Mouse (Mus musculus) neutrophil, adult 5-6 weeks (primary cell): ENCODE measurements around the gene Atg9b. TPM values are rescaled to one million over a fixed set of nuclear protein-coding genes. Genes with fewer than 3 reads are reported as not detected.

ENCODE experiments used
- ATAC-seq: fragments of 151-379, 151-347 bp; 2 replicates; pipeline ENCODE4 v1.8.0; 2017; ENCODE audit warnings: mild to moderate bottlenecking, moderate TSS enrichment; ENCODE audit not compliant: insufficient number of reproducible peaks, poor library complexity, low FRiP score, severe bottlenecking; ENCODE audit errors: extremely low read depth
- total RNA-seq: library from RNA; stranded (forward); fragments of 200-1000 nt; gene quantifications from 2 replicates; pipeline ENCODE4 v1.2.3, GENCODE M21; 2017

Atg9b gene
- total RNA-seq, 1 experiment from 2014 or later = not detected

DNA sequence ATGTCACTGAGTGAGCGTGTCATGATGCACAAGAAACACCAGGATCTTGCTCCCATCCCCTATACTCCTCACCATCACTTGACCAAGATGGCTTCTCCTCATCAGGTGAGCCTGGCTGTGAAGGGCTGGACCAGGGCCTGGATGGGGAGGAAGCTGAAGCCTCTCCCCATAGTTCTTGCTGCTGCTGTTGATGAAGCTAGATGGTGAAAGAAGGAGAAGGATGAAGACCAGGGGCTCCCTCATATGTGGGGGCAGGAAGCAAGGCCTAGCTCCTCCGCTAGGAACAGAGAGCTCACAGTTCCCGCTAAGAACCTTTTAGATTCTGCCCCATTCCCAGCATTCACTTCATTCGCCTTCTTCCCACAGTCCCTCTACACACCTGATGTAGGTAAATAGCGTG, 6.6 kb downstream of the Atg9b start:
- ATAC-seq = no peak

DNA sequence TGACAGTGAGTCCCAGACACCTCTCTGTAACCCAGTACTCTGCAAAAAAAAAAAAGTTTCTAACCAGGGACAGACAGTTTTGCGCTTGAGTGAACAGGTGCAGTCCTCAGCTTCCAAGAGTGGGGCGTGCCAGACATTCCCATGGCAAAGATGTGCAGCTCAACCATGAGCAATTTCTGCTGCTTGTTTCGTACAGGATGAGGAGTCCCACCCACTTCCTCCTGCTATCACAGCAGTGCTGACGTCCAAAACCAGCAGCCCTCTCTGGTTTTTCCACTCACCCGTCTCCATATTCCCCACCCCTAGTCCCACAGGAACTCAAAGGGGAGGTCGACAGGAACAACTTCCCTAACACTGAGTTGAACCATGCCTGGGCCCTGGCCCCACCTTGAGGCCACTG, 7.5 kb downstream of the Atg9b start:
- ATAC-seq = no peak

DNA sequence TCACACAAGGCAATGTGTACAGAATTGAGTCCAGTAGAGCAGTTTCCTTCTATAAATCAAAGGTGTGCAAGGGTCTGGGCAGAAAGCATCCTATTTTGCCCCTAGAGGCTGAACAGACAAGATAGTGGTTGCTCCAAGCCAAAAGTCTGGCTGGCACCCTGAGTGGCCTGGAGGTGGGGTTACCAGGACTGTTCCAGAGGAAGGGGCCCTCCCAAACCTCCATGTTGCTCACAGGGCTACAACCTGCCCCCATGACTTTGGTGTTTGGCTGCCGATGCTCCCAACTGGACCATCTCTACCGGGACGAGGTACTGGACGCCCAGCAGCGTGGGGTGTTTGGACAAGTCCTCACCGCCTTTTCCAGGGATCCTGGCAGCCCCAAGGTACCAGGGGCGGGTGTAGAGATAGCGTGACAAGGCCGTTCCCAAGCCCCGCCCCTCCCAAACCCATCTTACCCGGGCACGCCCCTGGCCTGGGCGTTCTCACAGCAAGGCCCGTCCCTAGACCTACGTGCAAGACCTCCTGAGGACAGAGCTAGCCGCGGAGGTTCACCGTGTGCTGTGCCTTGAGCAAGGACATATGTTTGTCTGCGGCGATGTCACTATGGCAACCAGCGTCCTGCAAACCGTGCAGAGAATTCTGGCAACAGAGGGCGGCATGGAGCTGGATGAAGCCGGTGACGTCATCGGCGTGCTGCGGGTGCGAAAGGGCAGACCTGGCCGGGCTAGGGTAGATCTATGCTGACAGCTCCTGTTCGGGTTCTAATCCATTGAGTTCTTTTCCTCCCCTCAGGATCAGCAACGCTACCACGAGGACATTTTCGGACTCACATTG, 8.7 kb downstream of the Atg9b start:
- peak; percentile 84 for ATAC-seq

DNA sequence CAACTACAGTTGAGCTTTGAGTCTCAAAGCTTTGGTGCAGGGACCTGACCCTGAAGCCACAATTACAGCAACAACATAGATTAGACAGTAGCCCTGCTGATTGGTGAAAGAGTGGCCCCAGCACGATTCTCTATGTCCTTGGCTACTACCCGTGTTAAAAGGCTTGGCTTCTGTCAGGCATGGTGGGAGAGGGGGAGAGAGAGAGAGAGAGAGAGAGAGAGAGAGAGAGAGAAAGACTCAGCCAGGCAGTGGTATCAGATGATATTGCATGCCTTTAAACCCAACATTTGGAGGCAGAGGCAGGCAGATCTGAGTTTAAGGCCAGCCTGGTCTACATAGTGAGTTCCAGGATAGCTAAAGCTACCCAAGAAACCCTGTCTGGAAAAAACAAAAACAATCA, 10.0 kb downstream of the Atg9b start:
- ATAC-seq = no peak

DNA sequence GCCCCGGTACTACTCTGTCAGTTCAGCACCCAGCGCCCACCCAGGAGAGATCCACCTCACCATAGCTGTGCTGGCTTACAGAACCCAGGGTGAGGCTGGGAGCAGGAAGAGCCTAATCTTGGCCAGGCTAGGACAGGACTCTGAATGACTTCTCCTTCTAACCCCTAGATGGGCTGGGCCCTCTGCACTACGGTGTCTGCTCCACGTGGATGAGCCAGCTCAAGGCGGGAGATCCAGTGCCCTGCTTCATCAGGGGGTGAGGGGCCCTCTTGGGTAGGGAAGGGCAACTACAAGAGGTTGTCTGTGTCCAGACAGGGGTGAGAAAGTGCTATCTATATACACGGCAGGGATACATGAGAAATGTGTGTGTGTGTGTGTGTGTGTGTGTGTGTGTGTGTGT, 10.5 kb downstream of the Atg9b start:
- ATAC-seq = no peak

DNA sequence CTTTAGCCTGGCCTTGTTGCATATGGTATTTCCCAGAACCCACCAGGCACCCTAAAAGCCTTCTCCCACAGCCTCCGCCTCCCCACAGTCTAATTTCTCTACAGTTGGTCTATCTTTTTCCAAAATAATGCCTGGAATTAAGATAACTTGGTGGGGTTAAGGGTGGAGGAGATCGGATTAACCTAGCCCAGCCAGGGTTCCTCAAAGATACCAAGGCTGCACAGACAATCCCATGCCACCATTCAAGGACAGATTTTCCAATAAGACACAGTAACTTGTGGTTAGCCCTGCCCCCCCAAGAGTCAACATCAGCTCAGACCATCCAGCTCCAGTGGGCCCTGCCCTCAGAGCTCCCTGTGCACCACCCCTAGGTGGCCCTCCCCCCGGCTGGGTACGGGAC, 11.4 kb downstream of the Atg9b start:
- ATAC-seq = no peak

DNA sequence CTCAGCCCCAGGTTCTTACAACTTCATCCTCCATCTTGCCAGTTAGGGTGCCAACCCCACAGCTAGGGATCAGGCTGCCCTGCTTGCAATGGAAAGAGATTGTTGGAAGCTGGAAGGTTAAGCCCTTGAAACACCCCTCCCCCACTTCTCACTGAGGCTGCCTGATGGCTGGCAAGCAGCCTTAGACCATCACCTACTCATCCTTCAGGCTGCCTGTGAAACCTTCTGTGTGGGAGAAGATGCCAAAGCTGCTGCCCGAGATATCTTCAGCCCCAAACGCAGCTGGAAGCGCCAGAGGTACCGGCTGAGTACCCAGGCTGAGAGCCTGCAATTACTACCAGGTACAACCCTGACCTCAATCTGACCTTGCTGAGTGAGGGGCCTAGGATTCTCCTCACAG, 12.4 kb downstream of the Atg9b start:
- no peak for ATAC-seq

DNA sequence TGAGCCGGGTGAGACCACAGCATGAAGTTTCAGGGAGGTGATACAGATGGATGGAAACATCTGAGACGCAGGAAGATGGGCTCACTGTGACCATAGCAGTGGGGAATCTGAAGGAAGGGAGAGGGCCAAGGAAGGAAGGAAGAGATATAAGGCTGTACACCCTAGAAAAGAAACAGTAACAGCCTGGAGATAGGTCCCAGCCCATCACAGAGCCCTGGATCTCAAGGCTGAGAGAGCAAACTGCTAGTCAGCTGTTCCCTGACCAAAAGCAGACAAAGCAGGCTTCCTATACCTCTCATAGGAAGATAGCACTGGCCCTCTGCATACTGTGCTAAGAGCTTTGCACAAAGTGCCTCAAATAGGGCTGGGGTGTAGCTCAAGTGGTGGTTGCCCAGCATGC, 13.2 kb downstream of the Atg9b start:
- no peak for ATAC-seq

DNA sequence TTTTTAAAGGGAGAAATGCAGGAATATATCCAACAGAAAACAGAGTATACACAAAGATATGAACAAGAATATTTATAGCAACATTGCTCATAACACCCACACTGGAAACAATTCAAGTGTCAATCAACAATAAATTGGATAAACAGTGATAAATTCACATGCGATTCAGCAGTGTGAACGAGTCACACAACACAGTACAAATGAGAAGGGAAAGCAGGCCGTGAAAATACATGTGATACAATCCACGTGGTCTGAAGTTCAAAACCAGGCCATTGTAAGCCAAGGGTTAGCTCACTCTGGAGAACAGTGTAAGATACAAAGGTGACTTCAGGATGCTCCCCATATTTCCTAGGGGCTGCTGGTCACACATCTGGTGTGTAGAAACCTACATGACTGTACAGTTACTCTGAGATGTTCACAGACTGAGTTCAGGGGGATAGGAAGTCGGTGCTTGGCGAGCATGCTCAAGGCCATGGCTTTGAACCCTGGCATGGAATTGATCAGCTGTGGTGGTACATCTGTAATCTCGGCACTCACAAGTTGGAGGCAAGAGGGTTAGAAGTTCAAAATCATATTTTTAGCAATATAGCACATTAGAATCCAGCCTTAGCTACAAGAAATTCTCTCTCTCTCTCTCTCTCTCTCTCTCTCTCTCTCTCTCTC, 17.1 kb downstream of the Atg9b start:
- no peak for ATAC-seq

DNA sequence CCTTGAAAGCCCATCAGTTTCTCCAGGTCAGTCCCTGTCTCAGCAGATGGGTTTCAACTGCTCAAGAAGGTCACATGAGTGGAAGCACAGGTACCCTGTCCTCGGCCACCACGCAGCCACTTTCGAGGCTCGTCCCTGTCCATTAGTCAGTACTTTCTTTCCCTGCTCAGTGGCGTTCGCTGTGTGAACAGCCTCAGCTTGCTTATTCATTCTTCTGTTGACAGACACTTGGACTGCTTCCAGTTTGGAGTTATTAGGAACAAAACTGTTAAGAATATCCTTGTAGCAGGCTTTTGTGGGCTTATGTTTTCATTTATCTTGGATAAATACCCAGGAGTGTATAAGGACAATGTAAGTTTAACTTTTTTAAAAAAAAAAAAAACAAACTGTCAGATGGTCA, 17.7 kb downstream of the Atg9b start:
- no peak for ATAC-seq

DNA sequence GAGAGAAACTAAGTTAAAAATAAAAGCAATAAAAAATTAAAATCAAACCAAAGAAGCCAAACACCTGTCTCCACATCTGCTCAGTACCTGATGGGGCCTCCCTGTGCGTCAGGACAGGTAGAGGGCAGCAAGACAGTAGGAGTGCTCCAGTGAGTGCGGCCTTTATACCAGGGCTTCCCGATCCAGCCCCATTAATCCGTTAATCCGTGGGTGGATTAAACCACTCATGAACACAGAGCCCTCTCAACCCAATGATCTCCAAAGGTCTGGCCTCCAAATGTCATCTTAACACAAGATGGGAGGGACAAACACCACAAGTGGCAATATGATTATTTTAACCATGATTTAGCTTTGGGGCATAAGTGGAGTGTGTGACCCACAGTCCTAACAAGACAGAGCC, 18.1 kb downstream of the Atg9b start:
- no peak for ATAC-seq

DNA sequence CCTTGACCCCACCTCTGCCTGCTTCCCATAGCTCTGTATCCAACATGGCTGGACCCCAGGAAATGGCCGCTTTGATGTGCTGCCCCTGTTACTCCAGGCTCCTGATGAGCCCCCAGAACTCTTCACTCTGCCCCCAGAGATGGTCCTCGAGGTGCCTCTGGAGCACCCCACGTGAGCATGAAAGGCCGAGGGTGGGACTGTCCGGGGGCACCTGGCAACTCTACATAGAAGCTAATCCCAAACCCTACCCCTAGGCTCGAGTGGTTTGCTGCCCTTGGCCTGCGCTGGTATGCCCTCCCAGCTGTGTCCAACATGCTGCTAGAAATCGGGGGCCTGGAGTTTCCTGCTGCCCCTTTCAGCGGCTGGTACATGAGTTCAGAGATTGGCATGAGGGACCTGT, 22.2 kb downstream of the Atg9b start:
- no peak for ATAC-seq

DNA sequence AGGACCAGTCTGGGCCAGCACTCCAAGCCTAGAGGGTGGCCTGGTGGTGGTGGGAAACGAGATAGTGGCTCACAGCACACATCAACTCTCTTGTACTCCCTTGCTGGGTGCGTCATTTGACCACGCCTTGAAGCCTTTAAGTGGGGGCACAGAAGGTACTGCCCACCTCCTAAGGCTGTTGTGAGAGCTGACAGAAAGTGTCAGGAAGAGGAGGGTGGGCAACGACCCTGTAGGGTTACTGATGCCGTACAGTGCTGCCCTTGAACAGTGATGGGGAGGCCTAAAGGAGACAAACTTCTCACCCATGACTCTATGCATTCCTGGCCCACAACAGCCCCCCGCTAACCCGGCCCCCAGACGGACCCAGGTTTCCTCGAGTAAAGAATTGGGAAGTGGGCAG, 25.5 kb downstream of the Atg9b start:
- no peak for ATAC-seq

DNA sequence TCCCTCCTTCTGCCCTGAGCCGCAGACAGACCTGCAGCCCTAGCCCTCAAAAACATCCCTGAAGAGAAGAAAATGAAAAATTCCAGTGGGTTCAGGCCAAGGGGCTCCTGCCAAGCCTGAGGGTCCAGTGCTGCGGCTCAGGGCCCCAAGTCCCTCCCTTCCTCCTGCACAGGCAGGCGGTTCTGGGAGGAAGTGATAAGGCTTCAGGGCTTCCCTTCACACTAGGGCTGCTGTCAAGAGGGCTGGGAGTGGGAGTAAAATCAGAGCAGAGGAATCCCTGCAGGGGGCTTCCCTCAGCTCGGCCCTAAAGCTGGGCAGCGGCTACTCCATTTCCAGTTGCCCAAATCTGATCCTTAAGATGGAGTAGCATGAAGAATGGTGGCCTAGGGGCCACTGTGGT, 26.4 kb downstream of the Atg9b start:
- ATAC-seq = no peak

DNA sequence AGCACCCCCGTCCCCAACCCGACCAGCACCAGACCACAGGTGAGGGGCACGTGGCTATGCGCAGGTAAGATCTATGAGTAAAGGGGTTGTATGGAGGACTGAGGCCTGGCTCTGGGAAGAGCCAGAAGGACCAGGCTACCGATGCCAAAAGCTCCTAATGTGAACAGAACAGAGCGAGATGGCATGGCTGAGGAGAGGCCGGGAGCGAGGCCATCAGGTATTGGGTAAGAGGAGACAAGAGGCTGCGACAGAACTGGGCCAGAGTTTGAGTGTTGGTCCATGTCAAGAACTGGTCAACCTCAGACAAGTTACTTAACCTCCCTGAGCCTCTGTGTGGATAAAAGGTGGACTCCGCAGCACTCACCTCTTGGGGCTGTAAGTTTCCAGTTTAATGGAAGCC, 27.0 kb downstream of the Atg9b start:
- no peak for ATAC-seq

DNA sequence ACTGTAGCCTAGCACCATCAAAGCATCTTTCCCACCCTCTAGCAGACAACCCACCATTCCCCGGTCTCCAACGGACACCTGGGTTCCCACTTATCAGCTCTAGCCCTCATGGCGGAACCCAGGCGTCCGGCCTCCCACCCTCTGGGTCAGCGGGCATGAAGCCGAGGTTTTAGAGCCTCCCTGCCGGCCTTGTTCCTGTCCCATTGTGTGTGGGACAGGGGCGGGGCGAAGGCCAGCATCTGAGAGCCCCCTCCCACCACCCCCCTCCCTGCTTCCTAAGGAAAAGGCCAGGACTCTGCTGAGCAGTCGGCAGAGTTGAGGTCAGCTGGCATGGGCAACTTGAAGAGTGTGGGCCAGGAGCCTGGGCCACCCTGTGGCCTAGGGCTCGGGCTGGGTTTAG, 27.4 kb downstream of the Atg9b start, which contains the start of gene Nos3:
TSS of gene Nos3 (plus strand) at position 303 of the 400 bp plus-strand sequence.
- no peak for ATAC-seq

DNA sequence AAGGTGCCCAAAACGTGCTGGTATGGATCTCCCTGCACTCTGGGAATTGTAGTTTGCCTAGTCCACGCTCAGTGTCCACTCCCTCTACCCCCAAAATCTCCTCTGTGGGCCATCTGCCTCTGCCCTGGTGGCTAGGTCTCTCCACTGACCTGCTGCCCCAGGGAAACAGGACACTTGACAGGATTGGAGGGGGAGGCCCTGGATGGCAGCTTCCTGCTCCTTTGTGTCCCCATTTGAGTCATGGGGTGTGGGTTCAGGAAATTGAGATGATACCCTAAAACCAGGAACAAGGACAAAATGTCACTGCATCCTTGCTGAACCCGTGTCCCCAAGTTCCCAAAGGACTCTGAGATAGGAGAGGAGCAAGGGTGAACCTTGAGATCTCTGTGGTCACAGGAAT, 27.9 kb downstream of the Atg9b start:
- ATAC-seq = no peak

DNA sequence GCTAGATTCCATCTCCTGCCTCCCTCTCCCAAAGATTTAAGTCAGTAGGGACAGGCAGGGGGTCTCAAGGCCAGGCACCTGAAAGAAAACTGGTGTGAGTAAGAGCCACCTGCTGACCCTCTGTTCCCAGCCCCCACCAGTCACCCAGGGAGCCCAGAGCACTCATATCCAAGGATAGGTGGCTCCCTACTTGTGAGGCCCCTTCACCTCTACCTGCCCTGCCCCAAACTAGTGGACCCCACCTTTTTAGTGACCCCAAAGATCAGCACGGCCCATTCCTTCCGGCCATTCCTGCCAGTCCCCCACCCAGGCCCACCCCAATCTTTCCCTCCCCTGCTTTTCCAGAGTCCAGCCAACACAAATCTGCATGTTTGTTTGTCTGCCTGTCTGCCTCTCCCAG, 28.5 kb downstream of the Atg9b start:
- no peak for ATAC-seq

DNA sequence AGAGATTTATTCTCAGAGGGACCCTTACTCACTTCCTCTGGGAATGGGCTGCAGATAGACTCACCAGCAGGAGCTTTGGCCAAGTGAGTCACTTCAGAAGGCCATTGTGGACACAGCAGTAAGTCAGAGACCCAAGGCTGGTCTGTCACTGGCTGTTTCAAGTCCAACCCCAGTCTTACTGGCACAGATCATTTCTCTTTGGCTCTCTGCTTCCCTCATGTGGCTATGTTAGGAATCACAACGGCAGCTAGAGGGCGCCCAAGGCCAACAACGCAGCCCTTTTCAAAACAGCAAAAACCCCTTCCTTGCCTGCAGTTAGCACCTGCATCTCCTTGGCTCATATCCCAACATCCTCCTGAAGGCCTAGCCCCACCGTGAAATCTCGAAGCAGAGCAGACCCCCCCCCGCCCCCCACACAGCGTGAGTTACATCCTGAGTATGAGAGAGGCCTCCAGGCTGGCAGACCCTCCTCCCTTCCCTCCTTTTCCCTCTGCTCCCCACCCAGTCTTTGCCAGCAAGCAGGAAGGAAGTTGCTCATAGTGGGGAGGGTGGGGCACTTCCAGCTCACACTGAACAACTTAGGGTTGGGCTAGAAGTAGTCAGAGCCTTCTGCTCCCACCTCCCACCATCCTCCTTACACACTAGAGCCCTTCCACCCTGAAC, 31.0 kb downstream of the Atg9b start:
- peak; percentile 65; the same call in 1 of the 2 replicates for ATAC-seq

DNA sequence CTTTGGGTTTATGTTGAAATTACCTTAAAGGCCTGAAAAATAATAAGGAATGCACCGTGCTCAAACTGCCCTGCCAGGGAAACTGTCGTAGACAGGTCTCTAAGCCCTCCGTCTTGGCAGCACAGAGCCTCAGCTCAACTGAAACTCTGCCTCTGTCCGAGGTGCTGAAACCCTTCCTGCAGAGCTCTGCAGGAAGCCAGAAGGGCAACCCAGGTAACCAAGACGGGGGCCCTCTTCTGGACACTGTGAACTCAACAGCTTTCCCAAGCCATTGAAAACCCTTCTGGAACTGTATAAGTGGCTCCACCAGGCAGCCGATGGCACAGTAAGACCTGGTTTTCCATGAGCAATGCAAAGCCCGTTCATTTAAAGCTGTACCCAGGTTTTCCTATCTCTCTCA, 34.5 kb downstream of the Atg9b start:
- no peak for ATAC-seq
